Mouse (Mus musculus) v-Abl transformed pro-B cells (cell line): Measurements from ENCODE around the gene Irak4.

Experiments used
- in situ Hi-C, 2 experiments: fragments of 400-800 bp; cut with MboI; formaldehyde crosslinking; loops; one replicate each; pipeline ENCODE4 v1.15.1; 2025; ENCODE audit not compliant: unreplicated experiment in 2 of 2

Gene Irak4

DNA sequence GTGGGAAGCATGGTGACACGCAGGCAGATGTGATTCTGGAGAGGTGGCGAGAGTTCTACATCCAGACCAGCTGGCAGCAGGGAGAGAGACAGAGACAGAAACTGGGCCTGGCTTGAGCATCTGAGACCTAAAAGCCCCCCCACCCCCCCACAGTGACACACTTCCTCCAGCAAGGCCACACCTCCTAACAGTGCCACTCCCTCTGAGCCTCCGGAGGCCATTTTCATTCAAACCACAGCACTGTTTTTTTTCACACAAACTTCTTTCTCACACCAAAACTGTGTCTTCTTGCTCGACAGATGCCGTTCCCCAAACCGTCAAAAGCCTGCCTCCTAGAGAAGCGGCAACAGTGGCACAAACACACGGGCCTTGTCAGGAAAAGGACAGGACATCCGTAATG, 10.1 kb downstream of the Irak4 start:
- in situ Hi-C loops: loop anchor here in 1 of 2 experiments (10.0 kb wide), 1 partner anchor 111 kb away; no protein-coding TSS in a partner anchor

GRCm38 (mm10) chr15:94557442-94557841, 14.0 kb downstream of the Irak4 start:
- in situ Hi-C loops: loop anchor here (5.0 to 10.0 kb wide), 2 partner anchors 105 to 107 kb away; no protein-coding TSS in a partner anchor

DNA sequence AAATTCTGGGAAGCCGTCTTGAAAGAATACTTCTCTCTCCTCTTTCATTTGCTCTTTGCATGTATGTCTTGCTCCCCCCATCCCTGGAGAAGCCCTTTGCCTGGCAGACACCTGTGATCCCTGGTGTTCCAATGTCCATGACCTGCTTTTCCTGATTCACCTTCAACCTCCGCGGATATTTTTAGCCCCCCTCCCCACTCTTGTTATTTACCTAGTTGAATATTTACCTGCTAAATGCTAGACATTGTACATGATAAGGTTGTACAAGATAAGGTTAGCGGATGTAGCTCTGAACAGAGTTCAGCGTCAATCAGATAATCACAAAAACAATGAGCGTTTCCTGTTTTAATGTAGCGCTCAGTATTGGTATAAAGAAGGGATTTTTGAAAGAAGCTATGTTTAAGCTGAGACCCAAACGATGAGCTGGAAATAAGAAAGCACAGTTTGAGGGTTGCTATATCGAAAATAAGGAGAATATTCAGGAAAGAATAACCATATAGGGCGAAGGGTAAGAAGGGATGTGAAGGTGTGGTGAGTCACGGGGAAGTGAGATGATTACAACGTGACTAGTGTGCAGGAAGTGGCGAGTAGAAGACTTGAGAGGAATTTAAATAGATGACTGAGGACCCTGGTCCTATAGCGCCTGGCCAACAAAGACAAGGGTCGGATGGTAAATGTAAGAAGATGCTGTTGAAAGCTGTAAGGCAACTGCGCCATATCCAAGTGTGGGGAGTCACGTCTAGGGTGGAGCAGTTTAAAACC, 15.6 kb downstream of the Irak4 start:
- in situ Hi-C loops: loop anchor here (5.0 to 10.0 kb wide), 2 partner anchors 103 to 106 kb away; no protein-coding TSS in a partner anchor

DNA sequence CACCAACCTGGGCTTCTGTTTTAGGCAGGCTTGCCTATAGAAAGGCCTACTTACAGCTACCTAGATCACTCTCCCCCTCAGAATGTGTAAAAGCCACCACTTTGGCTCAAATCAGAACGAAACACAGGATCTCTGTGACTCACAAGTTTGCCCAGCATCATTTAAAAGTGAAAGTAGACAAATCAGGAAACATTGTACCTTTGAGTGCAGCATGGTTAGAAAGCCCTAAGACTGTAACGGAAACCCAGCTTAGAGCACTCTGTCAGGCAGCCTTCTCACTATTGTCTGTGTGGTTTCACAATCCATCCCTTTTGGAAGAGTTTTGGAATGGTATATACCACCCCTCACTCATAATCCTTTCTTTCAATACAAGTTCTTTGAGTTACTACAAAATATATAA, 21.5 kb downstream of the Irak4 start:
- in situ Hi-C loops: no loop called here

GRCm38 (mm10) chr15:94565854-94566253, 22.4 kb downstream of the Irak4 start:
- in situ Hi-C loops: no loop called here

DNA sequence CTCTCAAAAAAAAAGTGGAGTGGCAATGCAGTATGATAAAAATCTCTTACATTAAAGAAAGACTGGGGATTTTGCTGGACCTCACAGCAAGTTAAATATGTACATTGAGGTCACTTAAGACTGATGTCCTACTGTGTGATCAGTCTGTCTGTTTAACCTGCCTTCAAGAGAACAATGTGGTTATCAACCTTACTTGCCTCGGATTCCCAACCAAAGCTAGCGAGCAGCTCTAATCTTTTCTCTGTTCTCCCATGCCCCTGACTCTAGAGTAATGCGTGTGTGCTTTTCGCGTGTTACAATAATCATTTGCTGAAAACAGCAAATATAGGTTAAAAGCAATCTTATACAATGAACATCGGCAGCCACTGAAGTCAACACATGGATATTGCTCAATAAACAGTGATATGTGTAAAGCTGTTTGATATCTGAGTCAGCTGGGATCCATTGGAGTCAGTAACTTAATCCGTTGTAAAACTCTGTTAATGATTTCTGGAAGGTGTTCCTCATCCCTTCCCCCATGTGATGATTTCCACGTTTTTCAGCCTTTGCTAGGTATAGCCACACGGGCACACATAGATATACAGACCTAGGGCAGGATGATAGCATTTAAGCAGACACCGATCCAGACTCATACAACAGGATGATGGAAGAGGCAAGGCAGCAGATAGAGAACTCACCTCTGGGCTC, 25.2 kb downstream of the Irak4 start:
- in situ Hi-C loops: no loop called here

DNA sequence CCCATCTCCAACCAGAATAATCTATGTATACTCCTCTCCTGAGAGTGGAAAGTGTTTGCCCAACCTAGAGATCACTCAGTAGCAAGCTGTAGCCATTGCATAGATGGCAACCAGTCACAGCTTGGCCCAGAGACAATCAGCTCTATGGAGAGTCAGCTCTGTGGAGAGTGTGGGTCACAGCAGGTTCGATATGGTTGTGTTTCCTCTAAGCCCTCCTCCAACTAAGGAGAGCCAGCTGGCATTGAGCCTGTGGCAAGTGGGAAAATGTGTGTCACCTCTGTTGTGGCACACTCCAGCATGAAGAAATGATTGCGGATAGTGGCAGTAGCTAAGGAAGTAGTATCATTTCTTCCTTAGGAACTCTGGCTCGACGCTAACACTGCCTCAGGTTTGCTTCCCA, 28.1 kb downstream of the Irak4 start:
- in situ Hi-C loops: no loop called here

- in situ Hi-C loops: no loop called here
Observed at GRCm38 (mm10) chr15:94572746-94573145, 29.3 kb downstream of the Irak4 start.

DNA sequence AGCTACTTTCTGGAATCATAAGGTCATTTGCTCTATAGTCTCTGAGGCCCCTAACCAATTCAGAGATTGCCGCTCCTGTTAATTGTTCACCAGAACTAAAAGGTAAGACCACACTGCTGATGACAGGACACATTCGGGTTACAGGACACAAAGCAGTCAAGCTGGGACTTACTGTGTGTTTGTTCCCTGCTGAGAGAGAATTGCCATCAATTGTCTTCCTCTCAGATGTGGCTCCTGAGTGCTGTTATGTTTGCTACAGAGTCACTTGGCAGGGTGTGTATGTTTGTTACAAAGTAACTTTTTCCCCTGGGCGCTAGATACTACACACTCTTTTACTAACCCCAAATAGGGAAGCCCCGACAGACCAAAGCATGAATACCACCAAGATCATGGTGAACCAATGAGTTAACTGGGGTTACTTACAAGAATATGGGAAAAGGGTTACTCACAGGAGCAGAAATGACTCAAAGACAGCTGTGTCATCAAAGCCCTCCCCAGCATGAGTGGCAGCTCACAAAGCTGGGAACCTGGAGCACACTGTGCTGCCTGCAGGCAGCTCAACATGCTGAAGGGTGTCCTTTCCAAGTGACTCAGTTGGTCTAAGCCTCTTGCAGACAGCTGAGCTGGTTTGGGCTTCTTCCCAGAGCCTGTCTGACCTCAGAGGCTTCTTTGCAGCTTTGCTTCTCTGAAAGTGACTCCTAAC, 31.3 kb downstream of the Irak4 start:
- in situ Hi-C loops: no loop called here

- in situ Hi-C loops: no loop called here
Observed at GRCm38 (mm10) chr15:94582000-94582593, 38.7 kb downstream of the Irak4 start.

GRCm38 (mm10) chr15:94583153-94583552, 39.7 kb downstream of the Irak4 start:
- in situ Hi-C loops: no loop called here

- in situ Hi-C loops: loop anchor here (5.0 kb wide), 1 partner anchor 37 kb away; no protein-coding TSS in a partner anchor
Observed at GRCm38 (mm10) chr15:94584738-94585137, 41.3 kb downstream of the Irak4 start.

GRCm38 (mm10) chr15:94587826-94588715, 44.6 kb downstream of the Irak4 start:
- in situ Hi-C loops: loop anchor here (5.0 kb wide), 1 partner anchor 41 kb away; no protein-coding TSS in a partner anchor

DNA sequence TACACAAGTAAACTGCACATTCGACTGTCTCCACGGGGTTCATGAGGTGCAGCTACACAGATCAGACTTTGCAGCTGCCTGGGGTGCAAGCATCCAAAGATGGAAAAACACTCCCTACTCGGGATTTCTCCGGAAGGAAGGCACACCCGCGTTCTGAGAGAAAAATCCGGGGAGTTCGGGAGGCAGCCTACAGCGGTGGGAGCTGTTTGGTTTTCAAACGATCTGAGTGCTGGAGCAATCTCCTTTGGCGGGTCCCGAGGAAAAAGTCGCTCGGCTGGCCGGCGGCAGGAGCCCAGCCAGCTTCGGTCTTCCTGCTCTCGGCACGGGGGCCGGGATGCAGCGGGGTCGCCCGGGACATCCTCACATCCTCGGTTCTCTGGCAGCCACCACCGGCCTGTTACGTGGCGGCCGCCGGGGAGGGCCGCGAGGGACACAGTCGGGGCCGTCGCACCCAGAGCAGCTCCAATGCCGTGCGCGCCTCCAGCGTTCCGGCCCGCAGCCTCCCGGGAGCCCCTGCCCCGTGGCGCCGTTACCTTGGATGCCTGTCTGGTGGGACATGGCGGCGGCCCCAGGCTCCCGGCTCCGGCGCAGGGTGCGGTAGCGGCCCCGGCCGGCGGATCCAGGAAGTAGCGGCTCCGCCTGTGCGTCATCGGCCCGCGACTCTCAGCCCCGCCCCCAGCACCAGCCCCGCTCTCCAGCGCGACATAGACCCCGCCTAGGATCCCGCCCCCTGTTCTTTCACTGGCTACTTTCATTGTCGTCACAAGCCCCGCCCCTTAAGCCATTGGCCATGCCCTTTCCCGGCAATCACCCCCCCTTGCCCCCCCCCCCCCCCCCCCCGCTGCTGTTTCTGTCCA, 46.0 kb downstream of the Irak4 start, which contains the start of gene Twf1:
TSS of gene Twf1 (minus strand) at position 671 of the 857 bp plus-strand sequence.
- in situ Hi-C loops: loop anchor here (5.0 kb wide), 1 partner anchor 42 kb away; no protein-coding TSS in a partner anchor

GRCm38 (mm10) chr15:94590083-94590482, 46.6 kb downstream of the Irak4 start:
- in situ Hi-C loops: no loop called here

- in situ Hi-C loops: no loop called here
Observed at GRCm38 (mm10) chr15:94591356-94591755, 47.9 kb downstream of the Irak4 start.

DNA sequence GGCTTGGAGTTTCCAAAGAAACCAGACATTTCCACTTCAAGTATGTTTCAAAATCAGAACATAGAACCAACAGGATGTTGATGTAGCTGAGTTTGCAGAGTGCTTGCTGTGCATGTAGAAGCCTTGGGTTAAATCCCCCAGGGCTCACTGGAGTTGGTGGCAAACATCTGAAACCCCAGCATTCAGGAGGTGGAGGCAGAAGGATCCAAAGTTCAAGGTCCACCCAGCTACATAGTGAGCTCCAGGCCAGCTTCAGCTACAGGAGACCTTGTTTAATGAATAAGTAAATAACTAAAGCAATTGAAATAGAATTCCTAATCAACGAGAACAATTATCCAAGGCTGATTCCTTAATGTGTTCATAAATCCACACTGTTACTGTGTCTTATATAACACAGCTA, 50.1 kb downstream of the Irak4 start:
- in situ Hi-C loops: no loop called here

- in situ Hi-C loops: no loop called here
Observed at GRCm38 (mm10) chr15:94600145-94600707, 56.8 kb downstream of the Irak4 start.
